Mouse (Mus musculus): ENCODE measurements at regions not wholly inside any gene's neighbourhood (a gene's known extent, or its start where the extent isn't known, plus 50 kb on each side); places are given as distances from the start of the nearest gene placed in this dataset.

DNA sequence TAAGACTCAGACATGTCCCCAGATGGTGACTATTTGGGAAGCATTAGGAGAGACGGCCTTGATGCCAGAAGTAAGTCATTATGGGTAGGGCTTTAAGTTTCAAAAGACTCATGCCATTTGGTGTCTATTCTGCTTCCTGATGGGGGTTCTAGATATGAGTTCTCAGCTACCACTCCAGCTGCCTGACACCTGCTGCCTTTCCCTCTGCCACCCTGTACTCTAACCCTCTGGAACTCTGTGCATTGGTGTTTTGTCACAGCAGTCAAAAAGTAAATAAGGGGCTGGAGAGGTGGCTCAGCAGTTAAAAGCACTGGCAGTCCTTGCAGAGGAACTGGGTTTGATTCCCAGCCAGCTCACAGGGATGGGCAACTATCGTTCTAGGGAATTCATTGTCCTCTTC is 177.6 kb downstream of the Tmsb4x start:
- Histone ChIP-seq H3K4me3 (no peak overlapping the region), H3K27ac (no peak overlapping the region)
- intact Hi-C loops (cut with DNase I), result no loop called here
- DNase-seq (ENCODE audit: extremely low spot score in 1 of 2, low spot score in 2 of 2), result no peak
- no peak for TF ChIP-seq CTCF (IDR thresholded peaks at IDR 0.05)

DNA sequence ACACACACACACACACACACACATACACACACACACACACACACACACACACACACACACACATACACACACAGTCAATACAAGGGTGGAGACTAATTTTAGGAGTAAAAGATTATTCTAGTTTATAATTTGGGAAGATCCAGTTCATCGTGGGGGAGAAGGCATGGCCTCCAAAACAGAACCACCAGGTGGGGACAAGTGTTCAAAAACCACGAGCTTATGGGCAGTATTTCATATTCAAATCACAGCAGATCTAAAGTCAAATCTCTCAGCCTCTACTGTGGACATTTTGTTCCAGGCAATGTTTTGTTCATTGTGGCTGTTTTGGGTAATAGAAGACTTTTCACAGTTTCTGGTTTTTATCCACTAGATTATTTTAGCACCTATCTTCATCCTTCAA is 193.5 kb downstream of the Tmsb4x start:
- intact Hi-C loops (cut with DNase I), result no loop called here
- Histone ChIP-seq H3K4me3 (no peak overlapping the region), H3K27ac (no peak overlapping the region)
- no peak for TF ChIP-seq CTCF (IDR thresholded peaks at IDR 0.05)
- DNase-seq (ENCODE audit: extremely low spot score in 1 of 2, low spot score in 2 of 2), result no peak

DNA sequence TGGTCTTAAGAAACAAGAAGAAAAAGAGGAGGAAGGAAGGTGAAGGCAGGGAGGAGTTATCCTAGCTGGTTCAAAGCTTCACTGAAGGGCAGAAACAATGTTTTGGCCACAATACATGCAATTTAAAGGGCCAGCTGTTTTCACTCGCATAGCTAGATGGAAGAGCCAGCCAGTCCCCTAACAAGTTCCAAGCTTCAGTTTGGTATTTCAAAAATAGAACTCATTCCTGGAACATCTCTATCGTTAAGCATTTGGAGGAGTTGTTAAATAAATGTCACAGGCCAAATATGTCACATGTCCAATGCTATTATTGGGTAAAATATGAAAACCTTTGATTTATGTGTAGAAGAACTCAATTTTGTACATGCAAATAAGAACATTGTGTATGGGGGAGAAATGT is 194.8 kb downstream of the Tmsb4x start:
- TF ChIP-seq CTCF (IDR thresholded peaks at IDR 0.05), result no peak
- no peak for DNase-seq (ENCODE audit: extremely low spot score in 1 of 2, low spot score in 2 of 2)
- intact Hi-C loops (cut with DNase I), result no loop called here
- Histone ChIP-seq H3K27ac (no peak overlapping the region), H3K4me3 (no peak overlapping the region)

DNA sequence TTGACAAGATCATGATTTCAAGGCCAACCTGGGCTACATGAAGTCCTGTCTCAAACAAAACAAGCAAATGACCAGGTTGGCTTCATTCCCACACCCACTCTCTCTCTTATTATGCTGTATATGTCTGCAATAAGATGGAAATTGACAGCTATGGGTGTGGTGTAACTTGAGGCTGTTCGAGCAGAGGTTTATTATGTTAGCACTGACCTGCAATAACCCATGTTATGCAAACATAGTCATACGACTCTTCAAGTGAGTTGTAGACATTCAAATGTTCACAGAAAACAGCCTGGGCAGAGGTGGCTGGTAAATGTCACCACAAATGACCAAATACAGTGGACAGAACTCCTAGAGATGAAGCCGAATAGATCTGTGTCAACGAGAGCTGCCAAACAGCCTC is 196.2 kb downstream of the Tmsb4x start:
- DNase-seq (ENCODE audit: extremely low spot score in 1 of 2, low spot score in 2 of 2), result no peak
- no peak overlapping the region for H3K4me3 ChIP-seq
- intact Hi-C loops (cut with DNase I), result no loop called here
- H3K27ac ChIP-seq, result no peak overlapping the region
- no peak for TF ChIP-seq CTCF (IDR thresholded peaks at IDR 0.05)

DNA sequence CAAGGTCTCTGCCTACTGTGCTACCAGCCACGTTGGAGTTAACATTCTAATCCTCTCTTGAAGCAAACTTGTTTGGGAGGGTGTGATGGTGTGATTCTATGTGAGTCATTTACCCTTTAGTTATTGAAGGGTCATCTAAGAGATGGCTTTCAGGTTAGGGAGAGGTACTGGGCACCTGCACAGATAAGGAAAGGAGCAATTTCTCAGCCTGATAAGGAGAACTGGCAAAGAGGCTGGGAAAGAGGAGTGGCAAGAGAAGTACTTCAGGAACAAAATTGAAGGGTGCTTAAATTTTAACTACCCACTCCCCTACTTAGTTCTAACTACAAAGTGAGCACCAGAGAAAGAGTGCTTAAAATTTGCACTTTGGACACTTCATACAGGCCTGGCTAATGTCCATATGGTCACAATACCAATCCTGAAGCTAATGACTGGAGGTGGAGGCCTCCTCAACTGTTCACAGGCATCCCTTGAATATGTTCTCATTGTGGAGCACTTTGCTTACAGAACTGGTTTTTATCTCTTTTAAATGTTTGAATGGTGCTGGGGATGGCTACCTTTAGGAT is 197.1 kb downstream of the Tmsb4x start:
- Histone ChIP-seq H3K4me3 (no peak overlapping the region), H3K27ac (no peak overlapping the region)
- DNase-seq (ENCODE audit: extremely low spot score in 1 of 2, low spot score in 2 of 2), result no peak
- TF ChIP-seq CTCF (IDR thresholded peaks at IDR 0.05), result no peak
- intact Hi-C loops (cut with DNase I), result no loop called here

DNA sequence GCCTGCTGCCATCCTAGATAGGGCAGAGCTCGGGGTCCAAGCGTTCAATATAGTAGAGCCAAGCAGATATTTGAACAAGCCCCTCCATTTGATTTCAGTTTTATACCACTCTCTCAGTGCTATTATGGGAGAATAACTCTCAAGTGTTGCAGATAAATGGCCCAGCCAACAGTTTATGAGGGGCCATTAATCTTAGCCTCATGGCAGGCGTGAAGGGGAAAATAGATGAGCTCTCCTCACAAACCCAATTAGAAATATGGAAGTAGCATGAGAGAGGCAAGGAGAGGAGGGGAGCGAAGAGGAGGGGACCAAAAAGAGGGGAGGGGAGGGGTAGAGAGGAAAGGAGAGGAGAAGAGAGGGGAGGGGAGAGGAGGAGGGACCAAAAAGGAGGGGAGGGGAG is 213.3 kb downstream of the Tmsb4x start:
- DNase-seq (ENCODE audit: extremely low spot score in 1 of 2, low spot score in 2 of 2), result no peak
- H3K4me3 ChIP-seq, result no peak overlapping the region
- H3K27ac ChIP-seq, result no peak overlapping the region
- TF ChIP-seq CTCF (IDR thresholded peaks at IDR 0.05), result no peak
- intact Hi-C loops (cut with DNase I), result no loop called here

DNA sequence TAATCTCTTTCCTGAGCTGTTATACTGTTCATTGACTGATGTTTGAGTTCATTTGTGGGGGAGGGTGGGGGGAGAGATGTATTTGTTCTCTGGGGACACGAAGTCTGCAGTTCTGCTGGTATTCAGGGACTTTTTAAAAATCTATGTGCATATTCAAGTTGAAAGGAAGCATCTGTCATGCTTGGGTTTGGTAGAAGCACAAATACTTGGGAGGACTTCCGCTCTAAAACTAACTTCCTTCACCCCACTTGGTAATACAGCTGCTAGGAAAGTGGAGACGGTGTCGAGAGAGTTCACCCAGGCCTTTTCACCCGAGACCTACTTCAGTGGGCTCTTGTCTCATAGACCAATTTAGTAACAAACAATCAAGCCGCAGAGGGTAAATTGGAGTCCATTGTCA is 228.1 kb downstream of the Tmsb4x start:
- TF ChIP-seq CTCF (IDR thresholded peaks at IDR 0.05), result no peak
- DNase-seq (ENCODE audit: extremely low spot score in 1 of 2, low spot score in 2 of 2), result no peak
- Histone ChIP-seq H3K4me3 (no peak overlapping the region), H3K27ac (no peak overlapping the region)
- intact Hi-C loops (cut with DNase I), result no loop called here

DNA sequence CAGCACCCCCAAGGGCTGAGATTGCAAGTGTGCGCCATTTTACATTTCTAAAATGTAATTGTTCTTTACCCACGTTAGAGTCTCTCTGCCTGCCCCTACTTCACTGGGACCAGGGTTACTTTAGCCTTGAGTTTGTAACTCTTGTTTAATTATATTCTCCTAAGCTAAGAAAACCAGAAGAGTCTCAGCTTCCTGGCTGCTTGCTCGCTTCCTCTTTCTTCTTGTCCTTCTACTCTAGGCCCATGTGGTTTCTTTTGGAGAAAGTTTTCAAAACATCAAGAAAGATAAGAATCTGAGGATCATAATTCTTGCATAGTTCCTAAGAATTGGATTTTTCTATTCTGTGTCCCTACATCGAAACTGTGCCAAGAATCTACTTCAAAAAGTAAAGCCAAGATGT is 228.6 kb downstream of the Tmsb4x start:
- Histone ChIP-seq H3K27ac (no peak overlapping the region), H3K4me3 (no peak overlapping the region)
- no peak for TF ChIP-seq CTCF (IDR thresholded peaks at IDR 0.05)
- intact Hi-C loops (cut with DNase I), result no loop called here
- DNase-seq (ENCODE audit: extremely low spot score in 1 of 2, low spot score in 2 of 2), result no peak

DNA sequence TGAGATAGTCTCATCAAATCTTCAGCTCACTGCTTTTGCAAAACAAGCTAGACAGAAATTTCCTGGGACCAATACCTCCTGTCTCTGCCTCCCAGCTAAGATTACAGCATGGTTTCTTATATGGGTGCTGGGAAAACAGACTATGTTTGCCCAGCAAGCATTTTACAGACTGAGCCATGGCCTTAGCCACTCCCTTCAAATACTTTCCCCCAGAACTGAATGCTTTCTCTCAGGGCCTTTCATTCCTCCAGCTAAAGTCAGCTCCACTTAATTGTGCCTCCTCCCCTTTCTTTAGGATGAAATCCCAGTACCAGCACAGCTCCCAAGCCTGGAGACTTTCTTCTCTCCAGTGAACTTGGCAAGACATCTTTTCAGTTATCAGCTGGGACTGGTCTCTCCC is 232.1 kb downstream of the Tmsb4x start:
- Histone ChIP-seq H3K27ac (no peak overlapping the region), H3K4me3 (no peak overlapping the region)
- no peak for DNase-seq (ENCODE audit: extremely low spot score in 1 of 2, low spot score in 2 of 2)
- intact Hi-C loops (cut with DNase I), result no loop called here
- TF ChIP-seq CTCF (IDR thresholded peaks at IDR 0.05), result no peak

DNA sequence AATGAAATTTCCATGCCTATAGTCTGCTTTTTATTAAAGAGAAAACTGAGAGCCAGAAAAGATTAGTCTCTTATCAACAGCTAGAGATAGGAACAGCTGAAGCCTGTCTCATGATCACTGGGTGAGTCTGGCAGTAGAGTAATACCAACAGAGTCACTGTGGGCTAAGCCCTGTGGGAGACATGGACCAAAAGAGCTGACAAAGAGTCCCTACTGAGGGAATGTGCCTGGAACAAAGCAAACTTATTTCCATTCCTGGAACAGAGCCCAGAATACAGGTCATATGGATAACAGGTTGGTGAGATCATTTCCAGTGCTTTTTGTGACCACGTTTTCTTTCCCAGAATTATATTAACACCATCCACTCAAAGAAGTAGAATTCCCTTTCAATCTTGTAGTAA is 237.4 kb downstream of the Tmsb4x start:
- Histone ChIP-seq H3K27ac (no peak overlapping the region), H3K4me3 (no peak overlapping the region)
- DNase-seq (ENCODE audit: extremely low spot score in 1 of 2, low spot score in 2 of 2), result no peak
- no peak for TF ChIP-seq CTCF (IDR thresholded peaks at IDR 0.05)
- intact Hi-C loops (cut with DNase I), result loop anchor here (5.0 kb wide), 1 partner anchor 309 kb away; no protein-coding TSS in a partner anchor

DNA sequence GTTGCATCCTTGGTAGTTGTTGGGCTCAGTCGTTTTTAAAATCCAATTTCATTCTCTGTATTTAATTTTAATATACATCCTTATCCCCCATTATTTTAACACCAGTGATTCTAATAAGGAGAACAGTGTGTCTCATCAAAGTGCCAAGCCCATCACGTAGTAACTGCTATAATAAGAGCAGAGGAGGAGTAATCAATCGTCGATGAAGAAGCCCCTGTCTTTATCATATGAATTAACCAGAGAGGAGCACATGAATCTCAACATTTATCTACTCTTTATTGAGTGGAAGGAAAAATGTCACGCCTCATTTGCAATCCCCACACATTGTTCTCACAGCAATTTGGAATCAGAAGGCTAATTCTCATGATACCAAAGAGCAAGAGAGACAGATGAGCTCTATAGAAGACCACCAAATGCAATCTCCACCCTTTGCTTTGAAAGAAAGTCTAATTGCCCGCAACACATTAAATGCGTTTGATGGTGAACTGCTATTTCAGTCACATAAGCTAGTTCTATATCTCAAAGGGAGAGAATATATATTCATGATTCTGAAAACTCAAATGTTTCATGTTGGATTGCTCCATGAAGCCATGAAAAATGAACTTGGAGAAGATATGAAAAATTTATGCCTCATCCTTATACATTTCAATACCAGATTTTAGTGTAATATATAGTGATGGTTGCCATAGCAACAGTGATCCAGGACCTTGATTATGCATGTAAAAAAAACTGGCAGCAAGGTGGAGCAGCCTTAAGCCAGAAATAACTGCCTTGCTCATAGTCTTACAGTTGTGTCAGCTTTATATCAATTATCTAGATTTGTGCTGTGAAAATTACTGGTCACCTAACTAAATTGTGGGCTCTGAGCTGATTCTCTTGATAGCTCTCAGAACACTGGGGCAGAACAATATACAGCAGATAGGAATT is 244.2 kb downstream of the Tmsb4x start:
- no peak for DNase-seq (ENCODE audit: extremely low spot score in 1 of 2, low spot score in 2 of 2)
- H3K27ac ChIP-seq, result peak overlapping the region; percentile 47; the same call in 1 of the 2 replicates
- TF ChIP-seq CTCF (IDR thresholded peaks at IDR 0.05), result no peak
- H3K4me3 ChIP-seq, result no peak overlapping the region
- intact Hi-C loops (cut with DNase I), result no loop called here

DNA sequence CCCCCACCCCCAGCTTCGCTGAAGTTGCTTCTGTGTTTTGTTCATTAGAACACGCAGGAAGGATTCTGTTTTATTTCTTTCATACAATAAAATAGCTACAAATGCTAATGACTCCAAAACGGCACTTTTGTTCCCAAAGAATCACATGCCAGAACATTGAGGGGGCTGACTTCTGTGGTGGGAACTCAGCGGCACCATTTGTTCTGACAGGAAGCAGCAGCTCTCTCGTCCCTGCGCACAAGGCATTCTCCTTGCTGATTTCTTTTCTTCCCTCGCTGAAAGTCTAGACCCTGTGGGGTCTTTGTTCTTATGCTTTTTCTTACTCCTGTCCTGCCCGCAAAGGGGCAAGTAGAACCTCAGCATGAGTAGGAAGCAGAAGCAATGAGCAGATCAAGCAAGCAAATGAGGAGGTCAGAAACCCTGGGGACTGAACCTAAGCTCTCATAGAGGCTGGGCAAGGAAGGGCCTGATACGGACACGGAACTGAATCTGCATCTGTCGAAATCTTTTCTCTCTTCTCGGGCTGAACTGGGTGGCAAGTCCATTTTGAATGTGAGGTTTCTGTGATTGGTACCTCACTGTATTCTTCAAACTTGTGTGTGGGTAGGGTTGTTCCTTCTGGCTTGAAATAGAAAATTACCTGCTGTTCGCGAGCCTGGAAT is 256.5 kb downstream of the Tmsb4x start:
- DNase-seq (ENCODE audit: extremely low spot score in 1 of 2, low spot score in 2 of 2), result peak; percentile 10 to 16
- TF ChIP-seq CTCF (IDR thresholded peaks at IDR 0.05), result no peak
- intact Hi-C loops (cut with DNase I), result loop anchor here (5.0 kb wide), 1 partner anchor 255 kb away; the partner anchor contains the start of gene Tmsb4x
- Histone ChIP-seq H3K27ac (peak overlapping the region; percentile 36), H3K4me3 (no peak overlapping the region)
